Mouse (Mus musculus): Measurements from ENCODE around the gene Tnfrsf13b.

- TF ChIP-seq CTCF (IDR thresholded peaks at IDR 0.05; ENCODE audit: extremely low read depth, insufficient read depth, low read length) (no peak), POLR2A (IDR thresholded peaks at IDR 0.05; ENCODE audit: extremely low read depth, insufficient read depth, low read length) (no peak)
Observed at GRCm38 (mm10) chr11:61090195-61090594, 36.4 kb upstream of the Tnfrsf13b start.

Measured in cortical plate, adult 2 months (tissue).